ENCODE assay signal across 8 mouse cellular contexts in genomic region chr2:25182664-25183063, GRCm38 (mm10). TPM values are rescaled to one million over a fixed set of nuclear protein-coding genes. Genes with fewer than 3 reads are reported as not detected.
DNase-seq lines count a peak whose midpoint lies in the region; ATAC-seq and TF ChIP-seq lines count a peak whose summit lies in the region.

No protein-coding gene starts in this region.

- H3K4me2 ChIP-seq in kidney, postnatal 0 days (ENCODE audit: low read length): peak overlapping the region; percentile 83
- H3K4me2 ChIP-seq in embryonic facial prominence, embryonic 11.5 days (ENCODE audit: low read depth, low read length): peak overlapping the region; percentile 37
- peak overlapping the region; percentile 83 for H3K4me2 ChIP-seq in hindbrain, embryonic 16.5 days (ENCODE audit: low read length)
- H3K4me2 ChIP-seq in neural tube, embryonic 12.5 days (replicated peaks): peak overlapping the region; percentile 77

- TF ChIP-seq CTCF in kidney, postnatal 0 days (IDR thresholded peaks at IDR 0.05; ENCODE audit: low read depth): no peak

- WGBS in kidney, postnatal 0 days: 18% methylated on average over 6 of the region's 6 CpGs
- WGBS in embryonic facial prominence, embryonic 11.5 days: 15% methylated on average over 6 of the region's 6 CpGs
- WGBS in hindbrain, embryonic 16.5 days: 13% methylated on average over 6 of the region's 6 CpGs
- 5% methylated on average over 6 of the region's 6 CpGs for WGBS in neural tube, embryonic 12.5 days

- ATAC-seq in kidney, postnatal 0 days (replicated peaks; ENCODE audit: low FRiP score, low read depth): no peak
- no peak for ATAC-seq in embryonic facial prominence, embryonic 11.5 days (replicated peaks; ENCODE audit: insufficient number of reproducible peaks, low FRiP score, low TSS enrichment, low read depth)
- no peak for ATAC-seq in hindbrain, embryonic 16.5 days
- ATAC-seq in neural tube, embryonic 12.5 days (ENCODE audit: low FRiP score, low read depth): no peak

- H3K27ac ChIP-seq in kidney, postnatal 0 days: no peak overlapping the region
- H3K27ac ChIP-seq in embryonic facial prominence, embryonic 11.5 days (replicated peaks; ENCODE audit: low read depth, low read length): no peak overlapping the region
- H3K27ac ChIP-seq in hindbrain, embryonic 16.5 days (ENCODE audit: low read depth, low read length): no peak overlapping the region
- H3K27ac ChIP-seq in neural tube, embryonic 12.5 days: 0 out of 2 replicates have a peak overlapping the region, but pooled peaks have one; percentile 37

- H3K4me3 ChIP-seq in kidney, postnatal 0 days (replicated peaks; ENCODE audit: low read depth, low read length): peak overlapping the region; percentile 63
- H3K4me3 ChIP-seq in embryonic facial prominence, embryonic 11.5 days (ENCODE audit: low read depth, low read length): peak overlapping the region; percentile 59
- H3K4me3 ChIP-seq in hindbrain, embryonic 16.5 days (ENCODE audit: low read length): peak overlapping the region; percentile 75
- H3K4me3 ChIP-seq in neural tube, embryonic 12.5 days: peak overlapping the region; percentile 82

- H3K27me3 ChIP-seq in kidney, postnatal 0 days (ENCODE audit: insufficient read depth, low read length): no peaks in the 10 kb centered on the region
- peaks cover 49% of the 10 kb centered on the region for H3K27me3 ChIP-seq in embryonic facial prominence, embryonic 11.5 days (ENCODE audit: control insufficient read depth, insufficient read depth, low read length)
- no peaks in the 10 kb centered on the region for H3K27me3 ChIP-seq in hindbrain, embryonic 16.5 days (replicated peaks; ENCODE audit: control insufficient read depth, insufficient read depth, low read length)
- 0 out of 2 replicates have a peak, but pooled peaks cover 3% of the 10 kb centered on the region for H3K27me3 ChIP-seq in neural tube, embryonic 12.5 days (replicated peaks)

- H3K9me3 ChIP-seq in kidney, postnatal 0 days (replicated peaks; ENCODE audit: low read length): no peaks in the 10 kb centered on the region
- no peaks in the 10 kb centered on the region for H3K9me3 ChIP-seq in embryonic facial prominence, embryonic 11.5 days (replicated peaks; ENCODE audit: control insufficient read depth, low read length)
- no peaks in the 10 kb centered on the region for H3K9me3 ChIP-seq in hindbrain, embryonic 16.5 days (ENCODE audit: control insufficient read depth, low read length)
- H3K9me3 ChIP-seq in neural tube, embryonic 12.5 days: no peaks in the 10 kb centered on the region

- H3K36me3 ChIP-seq in kidney, postnatal 0 days (ENCODE audit: insufficient read depth, low read length): no peaks in the 10 kb centered on the region
- H3K36me3 ChIP-seq in embryonic facial prominence, embryonic 11.5 days (replicated peaks; ENCODE audit: control insufficient read depth, insufficient read depth, low read depth, low read length): no peaks in the 10 kb centered on the region; the same call in 1 of the 2 replicates
- no peaks in the 10 kb centered on the region for H3K36me3 ChIP-seq in hindbrain, embryonic 16.5 days (ENCODE audit: control insufficient read depth, insufficient read depth, low read length)
- H3K36me3 ChIP-seq in neural tube, embryonic 12.5 days: peaks cover 8% of the 10 kb centered on the region; the same call in 1 of the 2 replicates

- H3K9ac ChIP-seq in kidney, postnatal 0 days (ENCODE audit: low read depth, low read length): 0 out of 2 replicates have a peak overlapping the region, but pooled peaks have one; percentile 10
- H3K9ac ChIP-seq in embryonic facial prominence, embryonic 11.5 days (replicated peaks; ENCODE audit: low read length): peak overlapping the region; percentile 13; the same call in 1 of the 2 replicates
- no peak overlapping the region for H3K9ac ChIP-seq in hindbrain, embryonic 16.5 days (ENCODE audit: low read depth, low read length)
- H3K9ac ChIP-seq in neural tube, embryonic 12.5 days: peak overlapping the region; percentile 92; the same call in 1 of the 2 replicates

- no peak for DNase-seq in kidney, postnatal 0 days (ENCODE audit: low spot score)
- DNase-seq in kidney, adult 8-10 months: no peak
- DNase-seq in embryonic facial prominence, embryonic 11.5 days (ENCODE audit: low spot score): no peak
- DNase-seq in spleen, adult 12 weeks (ENCODE audit: low spot score): no peak
- no peak for DNase-seq in adrenal gland, postnatal 10 days
- no peak for DNase-seq in left cerebral cortex, adult 9 months (ENCODE audit: low spot score in 2 of 2)

- H3K4me1 ChIP-seq in kidney, postnatal 0 days (replicated peaks; ENCODE audit: insufficient read depth, low read length): peaks cover 11% of the 10 kb centered on the region
- peaks cover 7% of the 10 kb centered on the region for H3K4me1 ChIP-seq in embryonic facial prominence, embryonic 11.5 days (ENCODE audit: control insufficient read depth, insufficient read depth, low read length)
- H3K4me1 ChIP-seq in hindbrain, embryonic 16.5 days (ENCODE audit: control insufficient read depth, insufficient read depth, low read depth, low read length): peaks cover 27% of the 10 kb centered on the region
- peaks cover 63% of the 10 kb centered on the region for H3K4me1 ChIP-seq in neural tube, embryonic 12.5 days

RNA-seq across cellular contexts. Expression of gene Nrarp, which starts 2.1 kb away (rescaled TPM):
- 19.9 and 21.6 TPM in 2 replicates for polyA plus RNA-seq in kidney, postnatal 0 days (2015; fragmentation: Nextera tagmentation; extraction: Ambion mirVana)
- 16.8 and 17.0 TPM in 2 replicates for polyA plus RNA-seq in embryonic facial prominence, embryonic 11.5 days (2014; fragmentation: Nextera tagmentation; extraction: Ambion mirVana)
- 13.6 and 16.3 TPM in 2 replicates for polyA plus RNA-seq in hindbrain, embryonic 16.5 days (2015; fragmentation: Nextera tagmentation; extraction: Ambion mirVana)
- 96.8 and 97.4 TPM in 2 replicates for polyA plus RNA-seq in neural tube, embryonic 12.5 days (2016; fragmentation: Nextera tagmentation; extraction: Ambion mirVana)
- 10 to 100 TPM; 15.1 to 15.5 TPM for total RNA-seq in adrenal gland, postnatal 10 days (2021)

RNA-seq across cellular contexts. Expression of gene Tor4a, which starts 14.0 kb away (rescaled TPM):
- 10.8 and 12.0 TPM in 2 replicates for polyA plus RNA-seq in kidney, postnatal 0 days (2015; fragmentation: Nextera tagmentation; extraction: Ambion mirVana)
- polyA plus RNA-seq in embryonic facial prominence, embryonic 11.5 days (2014; fragmentation: Nextera tagmentation; extraction: Ambion mirVana): 1.9 and 2.6 TPM in 2 replicates
- 2.1 and 2.3 TPM in 2 replicates for polyA plus RNA-seq in hindbrain, embryonic 16.5 days (2015; fragmentation: Nextera tagmentation; extraction: Ambion mirVana)
- polyA plus RNA-seq in neural tube, embryonic 12.5 days (2016; fragmentation: Nextera tagmentation; extraction: Ambion mirVana): 1.5 and 1.8 TPM in 2 replicates
- 10 to 100 TPM; 13.9 to 19.5 TPM for total RNA-seq in adrenal gland, postnatal 10 days (2021)

RNA-seq across cellular contexts. Expression of gene Nelfb, which starts 28.6 kb away (rescaled TPM):
- 74.0 and 82.3 TPM in 2 replicates for polyA plus RNA-seq in kidney, postnatal 0 days (2015; fragmentation: Nextera tagmentation; extraction: Ambion mirVana)
- polyA plus RNA-seq in embryonic facial prominence, embryonic 11.5 days (2014; fragmentation: Nextera tagmentation; extraction: Ambion mirVana): 90.5 and 92.2 TPM in 2 replicates
- 105 and 112 TPM in 2 replicates for polyA plus RNA-seq in hindbrain, embryonic 16.5 days (2015; fragmentation: Nextera tagmentation; extraction: Ambion mirVana)
- 104 and 106 TPM in 2 replicates for polyA plus RNA-seq in neural tube, embryonic 12.5 days (2016; fragmentation: Nextera tagmentation; extraction: Ambion mirVana)
- 10 to 100 TPM; 46.3 to 48.8 TPM for total RNA-seq in adrenal gland, postnatal 10 days (2021)

RNA-seq across cellular contexts. Expression of gene Stpg3, which starts 31.8 kb away (rescaled TPM):
- 0.29 and 0.43 TPM in 2 replicates for polyA plus RNA-seq in kidney, postnatal 0 days (2015; fragmentation: Nextera tagmentation; extraction: Ambion mirVana)
- polyA plus RNA-seq in embryonic facial prominence, embryonic 11.5 days (2014; fragmentation: Nextera tagmentation; extraction: Ambion mirVana): not detected in 2 replicates
- not detected in 2 replicates for polyA plus RNA-seq in hindbrain, embryonic 16.5 days (2015; fragmentation: Nextera tagmentation; extraction: Ambion mirVana)
- not detected in 2 replicates for polyA plus RNA-seq in neural tube, embryonic 12.5 days (2016; fragmentation: Nextera tagmentation; extraction: Ambion mirVana)
- total RNA-seq in adrenal gland, postnatal 10 days (2021): not detected

RNA-seq across cellular contexts. Expression of gene Fam166a, which starts 35.9 kb away (rescaled TPM):
- polyA plus RNA-seq in kidney, postnatal 0 days (2015; fragmentation: Nextera tagmentation; extraction: Ambion mirVana): 0.28 and 0.62 TPM in 2 replicates
- 1.4 TPM in 1 of 2 replicates, not detected in the other for polyA plus RNA-seq in embryonic facial prominence, embryonic 11.5 days (2014; fragmentation: Nextera tagmentation; extraction: Ambion mirVana)
- 0.39 and 1.0 TPM in 2 replicates for polyA plus RNA-seq in hindbrain, embryonic 16.5 days (2015; fragmentation: Nextera tagmentation; extraction: Ambion mirVana)
- polyA plus RNA-seq in neural tube, embryonic 12.5 days (2016; fragmentation: Nextera tagmentation; extraction: Ambion mirVana): not detected in 2 replicates
- not detected for total RNA-seq in adrenal gland, postnatal 10 days (2021)
